ENCODE assay signal across 8 mouse cellular contexts in the genomic region with DNA sequence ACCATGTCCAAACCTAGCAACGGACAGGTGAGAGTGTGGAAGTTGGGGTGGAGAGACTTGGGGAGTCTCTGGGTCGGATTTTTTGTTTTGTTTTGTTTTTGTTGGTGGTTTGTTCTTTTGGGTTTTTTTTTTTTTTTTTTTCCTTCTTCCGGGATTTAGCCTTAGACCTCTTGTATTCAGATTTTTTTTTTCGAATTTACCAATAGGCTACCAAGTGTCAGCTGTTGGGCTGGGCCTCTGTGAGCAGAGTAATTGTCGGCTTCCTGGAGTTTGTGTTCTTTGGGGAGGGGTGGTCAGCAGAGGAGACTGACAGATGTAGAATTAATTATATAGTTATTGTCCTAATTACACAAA. TPM values are rescaled to one million over a fixed set of nuclear protein-coding genes. Genes with fewer than 3 reads are reported as not detected.
A peak's percentile ranks its signal among the peaks of the same experiment; 100 is the strongest.
DNase-seq lines count a peak whose midpoint lies in the region; ATAC-seq and TF ChIP-seq lines count a peak whose summit lies in the region.

No protein-coding gene starts in this region.

- peak overlapping the region; percentile 75 for H3K4me3 ChIP-seq in liver, adult 2 months (ENCODE audit: insufficient read depth, low read depth, low read length)
- H3K4me3 ChIP-seq in embryonic facial prominence, embryonic 13.5 days = peak overlapping the region; percentile 90
- peak overlapping the region; percentile 95 for H3K4me3 ChIP-seq in intestine, embryonic 14.5 days (ENCODE audit: low read depth, low read length)

- peak overlapping the region; percentile 81 for H3K9ac ChIP-seq in liver, adult 2 months (ENCODE audit: low read depth, low read length)
- peak overlapping the region; percentile 96 for H3K9ac ChIP-seq in embryonic facial prominence, embryonic 13.5 days
- peak overlapping the region; percentile 92 for H3K9ac ChIP-seq in intestine, embryonic 14.5 days (ENCODE audit: low read length)

- no peak for ATAC-seq in embryonic facial prominence, embryonic 13.5 days (ENCODE audit: insufficient number of reproducible peaks, insufficient read depth, low FRiP score, low TSS enrichment, low read depth)
- ATAC-seq in intestine, embryonic 14.5 days (replicated peaks; ENCODE audit: low FRiP score, low TSS enrichment, low read depth) = no peak
- no peak for ATAC-seq in frontal cortex, adult (ENCODE audit: low TSS enrichment)

- TF ChIP-seq CTCF in liver, adult 2 months (IDR thresholded peaks at IDR 0.05; ENCODE audit: low read depth, low read length) = no peak

- H3K27ac ChIP-seq in liver, adult 2 months (replicated peaks; ENCODE audit: insufficient read depth, low read depth, low read length) = peak overlapping the region; percentile 81
- H3K27ac ChIP-seq in embryonic facial prominence, embryonic 13.5 days = peak overlapping the region; percentile 96
- H3K27ac ChIP-seq in intestine, embryonic 14.5 days (ENCODE audit: low read depth) = peak overlapping the region; percentile 93

- peak; percentile 56 for DNase-seq in liver, adult 2 months (ENCODE audit: extremely low read depth, low read depth, low spot score)
- no peak for DNase-seq in liver
- no peak for DNase-seq in intestine, embryonic 14.5 days (ENCODE audit: low spot score)
- DNase-seq in lung, postnatal 10 days = peak; percentile 58
- no peak for DNase-seq in right cerebral cortex, adult 18-20 months
- no peak for DNase-seq in frontal cortex, postnatal 14 days (ENCODE audit: low spot score in 2 of 2)

- peak overlapping the region; percentile 88 for H3K4me2 ChIP-seq in embryonic facial prominence, embryonic 13.5 days
- peak overlapping the region; percentile 83 for H3K4me2 ChIP-seq in intestine, embryonic 14.5 days (ENCODE audit: low read length)

- WGBS in liver, adult 2 months = 0% methylated on average over 5 of the region's 5 CpGs
- WGBS in embryonic facial prominence, embryonic 13.5 days = 1% methylated on average over 5 of the region's 5 CpGs
- 2% methylated on average over 5 of the region's 5 CpGs for WGBS in intestine, embryonic 14.5 days

- peaks cover 10% of the 10 kb centered on the region; the same call in 1 of the 2 replicates for H3K79me2 ChIP-seq in liver, adult 2 months (ENCODE audit: control insufficient read depth, insufficient read depth, low read length)

- peaks cover 3% of the 10 kb centered on the region; the same call in 1 of the 2 replicates for H3K9me3 ChIP-seq in embryonic facial prominence, embryonic 13.5 days
- H3K9me3 ChIP-seq in intestine, embryonic 14.5 days (ENCODE audit: control insufficient read depth, low read length) = no peaks in the 10 kb centered on the region

- no peaks in the 10 kb centered on the region for H3K27me3 ChIP-seq in liver, adult 2 months (ENCODE audit: control insufficient read depth, insufficient read depth, low read length)
- no peaks in the 10 kb centered on the region for H3K27me3 ChIP-seq in embryonic facial prominence, embryonic 13.5 days
- no peaks in the 10 kb centered on the region for H3K27me3 ChIP-seq in intestine, embryonic 14.5 days (replicated peaks; ENCODE audit: control insufficient read depth, insufficient read depth, low read length)

- peaks cover 6% of the 10 kb centered on the region for H3K4me1 ChIP-seq in liver, adult 2 months (ENCODE audit: control insufficient read depth, insufficient read depth, low read length)
- peaks cover 42% of the 10 kb centered on the region for H3K4me1 ChIP-seq in embryonic facial prominence, embryonic 13.5 days
- H3K4me1 ChIP-seq in intestine, embryonic 14.5 days (replicated peaks; ENCODE audit: control insufficient read depth, insufficient read depth, low read length) = peaks cover 16% of the 10 kb centered on the region

- no peak for TF ChIP-seq POLR2A in liver, adult 2 months (IDR thresholded peaks at IDR 0.05; ENCODE audit: extremely low read depth, insufficient read depth, low read length)

- H3K36me3 ChIP-seq in liver, adult 2 months (ENCODE audit: control insufficient read depth, insufficient read depth, low read length) = 0 out of 2 replicates have a peak, but pooled peaks cover 2% of the 10 kb centered on the region
- H3K36me3 ChIP-seq in embryonic facial prominence, embryonic 13.5 days = peaks cover 45% of the 10 kb centered on the region
- peaks cover 41% of the 10 kb centered on the region for H3K36me3 ChIP-seq in intestine, embryonic 14.5 days (ENCODE audit: control insufficient read depth, insufficient read depth, low read length)

RNA-seq across cellular contexts. Expression of a gene that starts 1.6 kb away (rescaled TPM):
- 45.2 and 54.6 TPM in 2 replicates for total RNA-seq in liver, adult 2 months (2014; rRNA removed)
- 81.8 and 103 TPM in 2 replicates for polyA plus RNA-seq in liver, adult 2 months (2012; rRNA removed)
- 98.5 and 100 TPM in 2 replicates for polyA plus RNA-seq in embryonic facial prominence, embryonic 13.5 days (2015; fragmentation: Nextera tagmentation; extraction: Ambion mirVana)
- 73.4 and 75.2 TPM in 2 replicates for polyA plus RNA-seq in intestine, embryonic 14.5 days (2014; fragmentation: Nextera tagmentation; extraction: Ambion mirVana)

RNA-seq across cellular contexts. Expression of a gene that starts 1.8 kb away (rescaled TPM):
- total RNA-seq in liver, adult 2 months (2014; rRNA removed) = 101 and 113 TPM in 2 replicates
- 65.1 and 82.1 TPM in 2 replicates for polyA plus RNA-seq in liver, adult 2 months (2012; rRNA removed)
- polyA plus RNA-seq in embryonic facial prominence, embryonic 13.5 days (2015; fragmentation: Nextera tagmentation; extraction: Ambion mirVana) = 2.7 and 3.2 TPM in 2 replicates
- 6.8 and 7.5 TPM in 2 replicates for polyA plus RNA-seq in intestine, embryonic 14.5 days (2014; fragmentation: Nextera tagmentation; extraction: Ambion mirVana)

RNA-seq across cellular contexts. Expression of a gene that starts 14.4 kb away (rescaled TPM):
- total RNA-seq in liver, adult 2 months (2014; rRNA removed) = 0.13 and 0.18 TPM in 2 replicates
- polyA plus RNA-seq in liver, adult 2 months (2012; rRNA removed) = 0.34 and 0.35 TPM in 2 replicates
- polyA plus RNA-seq in embryonic facial prominence, embryonic 13.5 days (2015; fragmentation: Nextera tagmentation; extraction: Ambion mirVana) = 0.24 and 0.83 TPM in 2 replicates
- 25.4 and 28.4 TPM in 2 replicates for polyA plus RNA-seq in intestine, embryonic 14.5 days (2014; fragmentation: Nextera tagmentation; extraction: Ambion mirVana)

RNA-seq across cellular contexts. Expression of a gene that starts 18.0 kb away (rescaled TPM):
- 1.1 TPM in 1 of 2 replicates, not detected in the other for total RNA-seq in liver, adult 2 months (2014; rRNA removed)
- polyA plus RNA-seq in liver, adult 2 months (2012; rRNA removed) = 0.09 TPM in 1 of 2 replicates, not detected in the other
- polyA plus RNA-seq in embryonic facial prominence, embryonic 13.5 days (2015; fragmentation: Nextera tagmentation; extraction: Ambion mirVana) = not detected in 2 replicates
- polyA plus RNA-seq in intestine, embryonic 14.5 days (2014; fragmentation: Nextera tagmentation; extraction: Ambion mirVana) = not detected in 2 replicates

RNA-seq across cellular contexts. Expression of a gene that starts 20.6 kb away (rescaled TPM):
- total RNA-seq in liver, adult 2 months (2014; rRNA removed) = 1.8 and 3.2 TPM in 2 replicates
- 3.3 and 4.6 TPM in 2 replicates for polyA plus RNA-seq in liver, adult 2 months (2012; rRNA removed)
- polyA plus RNA-seq in embryonic facial prominence, embryonic 13.5 days (2015; fragmentation: Nextera tagmentation; extraction: Ambion mirVana) = 5.5 and 7.1 TPM in 2 replicates
- 1.4 and 1.6 TPM in 2 replicates for polyA plus RNA-seq in intestine, embryonic 14.5 days (2014; fragmentation: Nextera tagmentation; extraction: Ambion mirVana)

Comparison
In these comparisons a context has a peak if more than half of its experiments do, and no peak if none do; other contexts are left out.
1. DNase-seq: peak in liver, adult 2 months (single experiment) and lung, postnatal 10 days (single experiment); none in liver (single experiment), intestine, embryonic 14.5 days (single experiment), right cerebral cortex, adult 18-20 months (single experiment) and frontal cortex, postnatal 14 days (0 of 2).
2. RNA of a gene that starts 14.4 kb away (polyA plus RNA-seq): 25.4 to 28.4 TPM in intestine, embryonic 14.5 days; 0.34 to 0.35 TPM in liver, adult 2 months and 0.24 to 0.83 TPM in embryonic facial prominence, embryonic 13.5 days; every median in the first group is over 10 times any median in the second.
3. Peak in every context shown above with its lines, with median percentiles within 50 percentile points of each other: H3K27ac ChIP-seq, H3K4me3 ChIP-seq and H3K9ac ChIP-seq.